Mouse (Mus musculus): ENCODE measurements around the gene Gsx2.

- no peak for TF ChIP-seq CTCF (conservative IDR thresholded peaks at IDR 0.05; ENCODE audit: low read length)
- no peak for TF ChIP-seq NANOG (IDR thresholded peaks at IDR 0.05; ENCODE audit: borderline replicate concordance, low read length)
Measured at GRCm38 (mm10) chr5:75075383-75075941, at the start of gene Gsx2.

Data from E14TG2a.4 (cell line).